Mouse (Mus musculus) embryo, embryonic 9.5 days (tissue): ENCODE data around the gene Kdelr1.

Source experiments
- DNase-seq: peaks from one replicate; pipeline ENCODE4 v3.0.0-alpha.2; 2017; ENCODE audit errors: extremely low spot score

Kdelr1 gene

GRCm38 (mm10) chr7:45872624-45873023, at the start of gene Kdelr1:
Gene Kdelr1 (plus strand): TSS chr7:45872772.
- peak; percentile 91 for DNase-seq

- no peak for DNase-seq
Measured at GRCm38 (mm10) chr7:45824598-45824997, 48.0 kb upstream of the Kdelr1 start, which contains the start of gene Kcnj14. Gene Kcnj14 (minus strand): TSS chr7:45824782.

- no peak for DNase-seq
Measured at GRCm38 (mm10) chr7:45826631-45827030, 45.9 kb upstream of the Kdelr1 start.

- peak; percentile 90 for DNase-seq
Measured at GRCm38 (mm10) chr7:45830427-45831127, 42.0 kb upstream of the Kdelr1 start, which contains the start of gene Grwd1. Gene Grwd1 (minus strand): TSS chr7:45830944.

- DNase-seq: no peak
Measured at GRCm38 (mm10) chr7:45831128-45831525, 41.4 kb upstream of the Kdelr1 start.

- DNase-seq: no peak
Measured at GRCm38 (mm10) chr7:45832428-45832827, 40.1 kb upstream of the Kdelr1 start.

GRCm38 (mm10) chr7:45833148-45833790, 39.3 kb upstream of the Kdelr1 start:
- DNase-seq: no peak

- no peak for DNase-seq
Measured at GRCm38 (mm10) chr7:45833924-45834323, 38.6 kb upstream of the Kdelr1 start.

GRCm38 (mm10) chr7:45842950-45843744, 29.4 kb upstream of the Kdelr1 start:
- no peak for DNase-seq

GRCm38 (mm10) chr7:45848447-45849027, 24.0 kb upstream of the Kdelr1 start:
- no peak for DNase-seq

- DNase-seq: no peak
Measured at GRCm38 (mm10) chr7:45850661-45851060, 21.9 kb upstream of the Kdelr1 start.

- DNase-seq: no peak
Measured at GRCm38 (mm10) chr7:45853089-45853488, 19.5 kb upstream of the Kdelr1 start.

GRCm38 (mm10) chr7:45856950-45857901, 15.3 kb upstream of the Kdelr1 start:
- no peak for DNase-seq

- DNase-seq: no peak
Measured at GRCm38 (mm10) chr7:45859008-45859407, 13.6 kb upstream of the Kdelr1 start.

- no peak for DNase-seq
Measured at GRCm38 (mm10) chr7:45862804-45863203, 9.8 kb upstream of the Kdelr1 start.

- no peak for DNase-seq
Measured at GRCm38 (mm10) chr7:45864435-45864834, 8.1 kb upstream of the Kdelr1 start.

- DNase-seq: peak; percentile 93
Measured at GRCm38 (mm10) chr7:45865925-45866910, 6.4 kb upstream of the Kdelr1 start.

GRCm38 (mm10) chr7:45867871-45868270, 4.7 kb upstream of the Kdelr1 start:
- no peak for DNase-seq

- DNase-seq: no peak
Measured at GRCm38 (mm10) chr7:45869107-45869670, 3.4 kb upstream of the Kdelr1 start.
